Comparison of ENCODE assay signal across 11 mouse cellular contexts in the genomic region with DNA sequence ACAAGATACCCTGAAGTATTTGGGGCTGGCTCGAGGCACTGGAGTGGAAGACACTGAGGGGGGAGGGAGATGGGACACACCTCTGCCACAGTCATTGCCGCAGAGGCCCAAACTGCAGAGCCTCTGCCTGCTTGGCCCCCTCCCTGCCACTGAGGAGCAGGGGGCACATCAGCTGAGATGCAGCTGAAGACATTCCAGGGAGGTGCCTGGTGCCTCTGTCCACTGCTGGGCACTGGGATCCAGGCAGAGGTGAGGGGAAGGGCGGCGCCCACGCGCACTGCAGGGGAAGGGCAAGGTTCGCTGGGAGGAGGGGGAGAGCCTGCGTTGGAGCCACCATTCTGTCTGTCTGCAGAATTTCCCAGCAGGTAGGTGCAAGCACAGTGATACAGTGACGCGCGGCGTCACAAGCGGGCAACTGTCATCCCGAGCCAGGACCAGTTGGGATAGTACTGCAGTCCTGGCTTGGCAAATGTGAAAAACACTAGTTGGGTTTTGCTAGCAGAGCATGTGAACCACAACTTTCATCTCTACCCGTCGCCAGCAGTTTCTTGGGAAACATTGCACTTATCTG. TPM values are rescaled to one million over a fixed set of nuclear protein-coding genes. Genes with fewer than 3 reads are reported as not detected.
DNase-seq lines count a peak whose midpoint lies in the region; ATAC-seq and TF ChIP-seq lines count a peak whose summit lies in the region.
"Had no signal": no experiment of that assay in that cellular context is flagged by ENCODE, and none has a peak within 500 bp of the region (broad histone marks: within the 10 kb centered on the region; RNA-seq: fewer than 3 reads in every experiment).

No protein-coding gene starts in this region.

- no peak for DNase-seq in midbrain, embryonic 11.5 days (ENCODE audit: low spot score, missing footprints)
- no peak for DNase-seq in urinary bladder, postnatal 10 days (ENCODE audit: low spot score)
- DNase-seq in adrenal gland, adult (ENCODE audit: inconsistent age in 2 of 2, low spot score in 1 of 2) = no peak
- DNase-seq: cerebellum, postnatal 36 days; kidney, postnatal 10 days had no signal

- WGBS in intestine, embryonic 15.5 days = 17% methylated on average over 16 of the region's 16 CpGs
- 19% methylated on average over 16 of the region's 16 CpGs for WGBS in intestine, postnatal 0 days
- WGBS in embryonic facial prominence, embryonic 13.5 days = 23% methylated on average over 15 of the region's 16 CpGs
- WGBS in forebrain, embryonic 16.5 days = 21% methylated on average over 14 of the region's 16 CpGs
- 25% methylated on average over 14 of the region's 16 CpGs for WGBS in midbrain, embryonic 11.5 days

- no peak overlapping the region for H3K27ac ChIP-seq in intestine, embryonic 15.5 days
- no peak overlapping the region for H3K27ac ChIP-seq in intestine, postnatal 0 days (ENCODE audit: low read depth, low read length)
- no peak overlapping the region for H3K27ac ChIP-seq in embryonic facial prominence, embryonic 13.5 days
- H3K27ac ChIP-seq in forebrain, embryonic 16.5 days (ENCODE audit: low read length) = no peak overlapping the region
- no peak overlapping the region for H3K27ac ChIP-seq in midbrain, embryonic 11.5 days (ENCODE audit: low read depth, low read length)
- H3K27ac ChIP-seq: liver, embryonic 14.5 days had no signal

- no peaks in the 10 kb centered on the region for H3K4me1 ChIP-seq in intestine, embryonic 15.5 days (replicated peaks)
- no peaks in the 10 kb centered on the region for H3K4me1 ChIP-seq in intestine, postnatal 0 days (replicated peaks; ENCODE audit: control insufficient read depth, insufficient read depth, low read length)
- H3K4me1 ChIP-seq in embryonic facial prominence, embryonic 13.5 days = 0 out of 2 replicates have a peak, but pooled peaks cover 3% of the 10 kb centered on the region
- H3K4me1 ChIP-seq in forebrain, embryonic 16.5 days (replicated peaks; ENCODE audit: control insufficient read depth, insufficient read depth, low read length) = no peaks in the 10 kb centered on the region; the same call in 1 of the 2 replicates
- H3K4me1 ChIP-seq in midbrain, embryonic 11.5 days (ENCODE audit: control insufficient read depth, insufficient read depth, low read length) = peaks cover 2% of the 10 kb centered on the region; the same call in 1 of the 2 replicates

- ATAC-seq in intestine, embryonic 15.5 days = no peak
- no peak for ATAC-seq in intestine, postnatal 0 days
- no peak for ATAC-seq in embryonic facial prominence, embryonic 13.5 days (ENCODE audit: insufficient number of reproducible peaks, insufficient read depth, low FRiP score, low TSS enrichment, low read depth)
- peak; percentile 40; the same call in 1 of the 2 replicates for ATAC-seq in forebrain, embryonic 16.5 days
- no peak for ATAC-seq in midbrain, embryonic 11.5 days (ENCODE audit: low FRiP score)
- ATAC-seq in activated CD4-positive, CD25-positive, alpha-beta regulatory T cell, adult 4 months = no peak

- H3K9me3 ChIP-seq in intestine, embryonic 15.5 days = no peaks in the 10 kb centered on the region
- H3K9me3 ChIP-seq in intestine, postnatal 0 days (ENCODE audit: control insufficient read depth) = no peaks in the 10 kb centered on the region
- no peaks in the 10 kb centered on the region for H3K9me3 ChIP-seq in embryonic facial prominence, embryonic 13.5 days
- H3K9me3 ChIP-seq in forebrain, embryonic 16.5 days (ENCODE audit: control insufficient read depth, low read length) = no peaks in the 10 kb centered on the region
- no peaks in the 10 kb centered on the region for H3K9me3 ChIP-seq in midbrain, embryonic 11.5 days (ENCODE audit: control insufficient read depth, low read length)

- no peak overlapping the region for H3K9ac ChIP-seq in intestine, embryonic 15.5 days
- no peak overlapping the region for H3K9ac ChIP-seq in intestine, postnatal 0 days (ENCODE audit: low read depth, low read length)
- H3K9ac ChIP-seq in embryonic facial prominence, embryonic 13.5 days = no peak overlapping the region
- no peak overlapping the region for H3K9ac ChIP-seq in forebrain, embryonic 16.5 days (replicated peaks; ENCODE audit: low read depth, low read length)
- H3K9ac ChIP-seq in midbrain, embryonic 11.5 days (ENCODE audit: low read length) = no peak overlapping the region
- H3K9ac ChIP-seq: liver, embryonic 14.5 days had no signal

- 0 out of 2 replicates have a peak overlapping the region, but pooled peaks have one; percentile 47 for H3K4me2 ChIP-seq in intestine, embryonic 15.5 days (replicated peaks)
- H3K4me2 ChIP-seq in intestine, postnatal 0 days (replicated peaks; ENCODE audit: low read depth) = no peak overlapping the region
- H3K4me2 ChIP-seq in embryonic facial prominence, embryonic 13.5 days = peak overlapping the region; percentile 50
- H3K4me2 ChIP-seq in forebrain, embryonic 16.5 days (ENCODE audit: low read length) = peak overlapping the region; percentile 0; the same call in 1 of the 2 replicates
- peak overlapping the region; percentile 15; the same call in 1 of the 2 replicates for H3K4me2 ChIP-seq in midbrain, embryonic 11.5 days

- H3K36me3 ChIP-seq in intestine, embryonic 15.5 days = no peaks in the 10 kb centered on the region
- H3K36me3 ChIP-seq in intestine, postnatal 0 days (ENCODE audit: control insufficient read depth, insufficient read depth) = no peaks in the 10 kb centered on the region
- H3K36me3 ChIP-seq in embryonic facial prominence, embryonic 13.5 days = no peaks in the 10 kb centered on the region
- H3K36me3 ChIP-seq in forebrain, embryonic 16.5 days (ENCODE audit: control insufficient read depth, insufficient read depth) = no peaks in the 10 kb centered on the region
- H3K36me3 ChIP-seq in midbrain, embryonic 11.5 days (ENCODE audit: control insufficient read depth, insufficient read depth, low read length) = no peaks in the 10 kb centered on the region

- H3K4me3 ChIP-seq in intestine, embryonic 15.5 days (replicated peaks) = no peak overlapping the region
- no peak overlapping the region for H3K4me3 ChIP-seq in intestine, postnatal 0 days (ENCODE audit: low read depth, low read length)
- H3K4me3 ChIP-seq in embryonic facial prominence, embryonic 13.5 days = peak overlapping the region; percentile 9; the same call in 1 of the 2 replicates
- peak overlapping the region; percentile 19; the same call in 1 of the 2 replicates for H3K4me3 ChIP-seq in forebrain, embryonic 16.5 days (replicated peaks; ENCODE audit: low read length)
- no peak overlapping the region for H3K4me3 ChIP-seq in midbrain, embryonic 11.5 days (ENCODE audit: low read depth, low read length)

- TF ChIP-seq CTCF in intestine, postnatal 0 days (IDR thresholded peaks at IDR 0.05; ENCODE audit: low read depth) = no peak

- H3K27me3 ChIP-seq in intestine, embryonic 15.5 days (replicated peaks) = peaks cover 10% of the 10 kb centered on the region
- peaks cover 10% of the 10 kb centered on the region; the same call in 1 of the 2 replicates for H3K27me3 ChIP-seq in intestine, postnatal 0 days (replicated peaks; ENCODE audit: control insufficient read depth, insufficient read depth, low read length)
- H3K27me3 ChIP-seq in embryonic facial prominence, embryonic 13.5 days = peaks cover 34% of the 10 kb centered on the region
- H3K27me3 ChIP-seq in forebrain, embryonic 16.5 days (replicated peaks; ENCODE audit: control insufficient read depth, insufficient read depth, low read length) = no peaks in the 10 kb centered on the region
- peaks cover 14% of the 10 kb centered on the region for H3K27me3 ChIP-seq in midbrain, embryonic 11.5 days (ENCODE audit: control insufficient read depth, insufficient read depth, low read length)

RNA-seq across cellular contexts. Expression of a gene that starts 0.9 kb away (rescaled TPM):
- 0.18 and 0.19 TPM in 2 replicates for polyA plus RNA-seq in intestine, embryonic 15.5 days (2015; fragmentation: Nextera tagmentation; extraction: Ambion mirVana)
- polyA plus RNA-seq in intestine, postnatal 0 days (2015; fragmentation: Nextera tagmentation; extraction: Ambion mirVana) = 0.04 TPM in 1 of 2 replicates, not detected in the other
- 0.21 and 0.29 TPM in 2 replicates for polyA plus RNA-seq in embryonic facial prominence, embryonic 13.5 days (2015; fragmentation: Nextera tagmentation; extraction: Ambion mirVana)
- polyA plus RNA-seq in forebrain, embryonic 16.5 days (2015; fragmentation: Nextera tagmentation; extraction: Ambion mirVana) = 0.58 and 1.2 TPM in 2 replicates
- 0.33 and 0.49 TPM in 2 replicates for polyA plus RNA-seq in midbrain, embryonic 11.5 days (2014; fragmentation: Nextera tagmentation; extraction: Ambion mirVana)
- polyA plus RNA-seq in activated CD4-positive, CD25-positive, alpha-beta regulatory T cell, adult 4 months (2017; shearing (Covaris generic)) = not detected

Comparison
In these comparisons a context has a peak if more than half of its experiments do, and no peak if none do; other contexts are left out.
1. H3K4me3 ChIP-seq: peak in embryonic facial prominence, embryonic 13.5 days (single experiment) and forebrain, embryonic 16.5 days (single experiment); none in intestine, embryonic 15.5 days (single experiment), intestine, postnatal 0 days (single experiment) and midbrain, embryonic 11.5 days (single experiment).